Mouse (Mus musculus) heart, adult 2 months (tissue): ENCODE measurements around the gene Slc22a14. TPM values are rescaled to one million over a fixed set of nuclear protein-coding genes. Genes with fewer than 3 reads are reported as not detected.

Experiments
- DNase-seq, 2 experiments: peaks; one replicate each; pipeline ENCODE4 v3.0.0; 2021
- H3K27ac ChIP-seq: fragments of 200-600 bp; 2 replicates; pipeline ENCODE4 v1.8.1; 2022
- H3K27me3 ChIP-seq: fragments of 200-500 bp; 2 replicates; pipeline ENCODE4 v1.6.1; 2012; ENCODE audit warnings: mild to moderate bottlenecking, low read length, inconsistent platforms, mixed read lengths; ENCODE audit not compliant: control insufficient read depth, insufficient read depth
- H3K36me3 ChIP-seq: fragments of 200-500 bp; 2 replicates; pipeline ENCODE4 v1.6.1; 2012; ENCODE audit warnings: low read length, inconsistent platforms; ENCODE audit not compliant: control insufficient read depth, insufficient read depth
- H3K4me1 ChIP-seq: fragments of 200-500 bp; 2 replicates; pipeline ENCODE4 v1.6.1; 2011; ENCODE audit warnings: low read length; ENCODE audit not compliant: control insufficient read depth, insufficient read depth
- H3K4me3 ChIP-seq: fragments of 200-600 bp; 2 replicates; pipeline ENCODE4 v1.8.1; 2022
- H3K79me2 ChIP-seq: fragments of 200-500 bp; replicated peaks from 2 replicates; pipeline ENCODE4 v1.6.1; 2012; ENCODE audit warnings: mild to moderate bottlenecking, inconsistent platforms, low read length, moderate library complexity, mixed read lengths; ENCODE audit not compliant: control insufficient read depth, insufficient read depth
- H3K9ac ChIP-seq: fragments of 200-500 bp; 2 replicates; pipeline ENCODE4 v1.6.1; 2012; ENCODE audit warnings: low read depth, mild to moderate bottlenecking, control low read depth, inconsistent platforms, low read length, mixed read lengths
- CTCF ChIP-seq: fragments of 200-600 bp; IDR thresholded peaks from 2 replicates; pipeline ENCODE4 v1.8.1; 2022; ENCODE audit warnings: antibody characterized with exemption, mild to moderate bottlenecking, moderate library complexity
- EP300 ChIP-seq: fragments of 200-500 bp; IDR thresholded peaks from 2 replicates; pipeline ENCODE4 v1.6.1; 2011; ENCODE audit warnings: low read depth, low read length, control low read depth; ENCODE audit not compliant: insufficient read depth
- POLR2A ChIP-seq: fragments of 200-500 bp; IDR thresholded peaks from 2 replicates; pipeline ENCODE4 v1.6.1; 2011; ENCODE audit warnings: mild to moderate bottlenecking, low read depth, low read length, control low read depth; ENCODE audit not compliant: insufficient read depth
- WGBS: fragments of 180-500 bp; shearing (Covaris S2); methylation state at CpG from one replicate; pipeline ENCODE4 v1.1.7; 2018; 5-methylcytosine and 5-hydroxymethylcytosine counted together
- intact Hi-C: fragments of 180-260 bp; cut with DNase I; formaldehyde crosslinking; loops from one replicate; pipeline ENCODE4 v1.15.1; 2025
- polyA plus RNA-seq: library from polyadenylated mRNA; depleted of rRNA; stranded (reverse); fragments of >200 nt; gene quantifications from 2 replicates; pipeline ENCODE4 v1.2.3, GENCODE M21; 2012
- total RNA-seq, 2 experiments: library from RNA; stranded (reverse); gene quantifications; 2 replicates each; pipeline ENCODE4 v1.2.3; 2021

The Slc22a14 gene
- total and polyA plus RNA-seq, 3 experiments, result 0.78 TPM; not detected in 2

GRCm38 (mm10) chr9:119246826-119247225, 118.5 kb downstream of the Slc22a14 start:
- no peaks in the 10 kb centered on the region for H3K36me3 ChIP-seq
- DNase-seq, result peak; percentile 31 to 34

GRCm38 (mm10) chr9:119243981-119244380, 121.4 kb downstream of the Slc22a14 start:
- intact Hi-C loops, result loop anchor here (10.0 kb wide), 1 partner anchor 191 kb away; no protein-coding TSS in a partner anchor
- H3K27ac ChIP-seq, result no peak overlapping the region
- H3K36me3 ChIP-seq, result no peaks in the 10 kb centered on the region
- WGBS, result 95% methylated on average over 3 of the region's 3 CpGs
- no peak overlapping the region for H3K4me3 ChIP-seq
- DNase-seq, result no peak
- H3K79me2 ChIP-seq, result no peaks in the 10 kb centered on the region
- no peaks in the 10 kb centered on the region for H3K4me1 ChIP-seq
- no peak overlapping the region for H3K9ac ChIP-seq
- H3K27me3 ChIP-seq, result no peaks in the 10 kb centered on the region
- TF ChIP-seq EP300, result no peak

More at GRCm38 (mm10) chr9:119246826-119247225, 118.5 kb downstream of the Slc22a14 start:
- no peaks in the 10 kb centered on the region for H3K4me1 ChIP-seq
- intact Hi-C loops, result loop anchor here (10.0 kb wide), 1 partner anchor 188 kb away; no protein-coding TSS in a partner anchor
- no peak overlapping the region for H3K9ac ChIP-seq
- 52% methylated on average over 5 of the region's 5 CpGs for WGBS
- TF ChIP-seq EP300 (no peak), CTCF (peak; percentile 56), POLR2A (no peak)
- H3K4me3 ChIP-seq, result no peak overlapping the region
- H3K79me2 ChIP-seq, result no peaks in the 10 kb centered on the region
- no peak overlapping the region for H3K27ac ChIP-seq
- H3K27me3 ChIP-seq, result no peaks in the 10 kb centered on the region

GRCm38 (mm10) chr9:119241169-119241865, 124.0 kb downstream of the Slc22a14 start:
- no peak overlapping the region for H3K27ac ChIP-seq
- no peak overlapping the region for H3K4me3 ChIP-seq
- TF ChIP-seq POLR2A (no peak), EP300 (no peak), CTCF (no peak)
- 81% methylated on average over 11 of the region's 11 CpGs for WGBS
- DNase-seq, result no peak
- H3K36me3 ChIP-seq, result no peaks in the 10 kb centered on the region
- no peak overlapping the region for H3K9ac ChIP-seq
- intact Hi-C loops, result loop anchor here (10.0 kb wide), 1 partner anchor 193 kb away; no protein-coding TSS in a partner anchor
- H3K4me1 ChIP-seq, result no peaks in the 10 kb centered on the region
- H3K27me3 ChIP-seq, result no peaks in the 10 kb centered on the region
- H3K79me2 ChIP-seq, result no peaks in the 10 kb centered on the region

DNA sequence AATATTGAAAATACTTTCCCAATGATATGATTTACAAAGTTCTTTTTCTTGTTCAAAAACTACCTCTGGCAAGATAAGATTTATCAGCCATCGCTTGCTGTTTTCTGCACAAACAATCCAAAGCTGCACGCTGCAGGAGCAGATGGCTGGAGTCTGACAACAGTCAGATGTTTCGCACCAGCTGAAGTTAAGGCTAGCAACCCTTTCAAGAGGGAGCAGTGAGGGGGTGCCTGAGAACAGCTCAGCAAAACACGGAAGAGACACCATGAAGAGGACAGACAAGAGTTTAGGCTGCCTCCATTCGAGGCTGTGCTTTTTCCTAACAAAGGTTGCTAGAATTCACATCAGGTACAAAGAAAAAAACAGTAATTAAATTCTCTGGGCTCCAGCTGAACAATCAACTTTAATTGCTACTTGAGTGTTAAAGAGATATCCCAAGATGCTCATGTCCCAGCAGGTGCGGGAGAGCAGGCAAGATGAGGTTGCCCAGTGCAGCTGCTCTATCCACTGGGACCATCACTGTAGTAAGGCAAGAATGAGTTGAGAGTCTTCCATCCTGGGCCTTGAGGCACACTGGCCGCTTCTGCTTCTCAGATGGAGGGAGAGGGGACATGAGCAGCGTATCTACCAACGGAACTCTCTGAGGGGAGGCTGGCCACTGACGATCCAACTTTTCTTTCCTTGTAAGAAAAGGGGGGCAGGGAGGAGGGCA, 124.9 kb downstream of the Slc22a14 start:
- no peaks in the 10 kb centered on the region for H3K4me1 ChIP-seq
- no peaks in the 10 kb centered on the region for H3K27me3 ChIP-seq
- no peak overlapping the region for H3K4me3 ChIP-seq
- no peak overlapping the region for H3K27ac ChIP-seq
- 86% methylated on average over 10 of the region's 10 CpGs for WGBS
- intact Hi-C loops, result loop anchor here (10.0 kb wide), 1 partner anchor 194 kb away; no protein-coding TSS in a partner anchor
- H3K9ac ChIP-seq, result no peak overlapping the region
- no peaks in the 10 kb centered on the region for H3K36me3 ChIP-seq
- no peaks in the 10 kb centered on the region for H3K79me2 ChIP-seq
- no peak for DNase-seq
- no peak for TF ChIP-seq CTCF
- no peak for TF ChIP-seq POLR2A
- no peak for TF ChIP-seq EP300

- DNase-seq, result no peak
- no peak overlapping the region for H3K27ac ChIP-seq
- H3K4me1 ChIP-seq, result no peaks in the 10 kb centered on the region
- H3K27me3 ChIP-seq, result no peaks in the 10 kb centered on the region
- no peaks in the 10 kb centered on the region for H3K79me2 ChIP-seq
- no peak overlapping the region for H3K4me3 ChIP-seq
- H3K36me3 ChIP-seq, result no peaks in the 10 kb centered on the region
- no peak overlapping the region for H3K9ac ChIP-seq
- intact Hi-C loops, result no loop called here
- WGBS, result 98% methylated on average over 3 of the region's 3 CpGs
- TF ChIP-seq CTCF (no peak), POLR2A (no peak), EP300 (no peak)
Measured at GRCm38 (mm10) chr9:119239274-119239673, 126.1 kb downstream of the Slc22a14 start.

GRCm38 (mm10) chr9:119238796-119239195, 126.6 kb downstream of the Slc22a14 start:
- TF ChIP-seq POLR2A, result no peak
- TF ChIP-seq EP300, result no peak
- no peak for TF ChIP-seq CTCF

More at GRCm38 (mm10) chr9:119238796-119239195, 126.6 kb downstream of the Slc22a14 start:
- intact Hi-C loops, result no loop called here
- no peaks in the 10 kb centered on the region for H3K36me3 ChIP-seq
- WGBS, result 71% methylated on average over 4 of the region's 4 CpGs
- no peaks in the 10 kb centered on the region for H3K27me3 ChIP-seq
- no peak for DNase-seq
- H3K4me1 ChIP-seq, result no peaks in the 10 kb centered on the region
- H3K79me2 ChIP-seq, result no peaks in the 10 kb centered on the region
- H3K9ac ChIP-seq, result no peak overlapping the region
- no peak overlapping the region for H3K27ac ChIP-seq
- H3K4me3 ChIP-seq, result no peak overlapping the region
